Mouse (Mus musculus): ENCODE measurements at regions not wholly inside any gene's neighbourhood (a gene's known extent, or its start where the extent isn't known, plus 50 kb on each side); places are given as distances from the start of the nearest gene placed in this dataset.

- no peak for ATAC-seq (ENCODE audit: low FRiP score, low read depth)
- Histone ChIP-seq H3K9ac (no peak overlapping the region), H3K27ac (no peak overlapping the region), H3K27me3 (no peaks in the 10 kb centered on the region), H3K4me2 (replicated peaks) (no peak overlapping the region), H3K4me1 (peaks cover 7% of the 10 kb centered on the region), H3K36me3 (no peaks in the 10 kb centered on the region), H3K9me3 (no peaks in the 10 kb centered on the region), H3K4me3 (no peak overlapping the region)
- 74% methylated on average over 2 of the region's 2 CpGs for WGBS
These were observed 335.3 kb downstream of the Prr30 start for GRCm38 (mm10) chr14:100864792-100865191.

DNA sequence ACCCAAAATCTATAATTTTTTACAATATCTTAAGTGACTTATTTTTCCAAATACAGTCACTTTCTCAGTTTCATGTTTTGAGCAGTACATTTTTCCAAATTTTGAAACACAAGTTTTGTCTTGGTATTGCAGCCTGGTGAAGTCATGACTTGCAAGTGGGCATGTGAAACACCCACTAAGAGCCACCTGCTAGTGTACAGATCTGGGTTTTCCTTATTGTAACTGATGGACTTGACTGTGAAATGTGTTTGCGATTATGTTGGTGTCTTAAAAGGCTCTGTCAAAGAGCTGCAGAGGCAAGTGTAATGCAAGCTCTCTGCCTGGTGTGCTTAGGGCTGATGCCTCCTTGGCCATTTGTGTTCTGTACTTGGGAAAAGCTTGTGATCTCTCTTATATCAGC is 336.0 kb downstream of the Prr30 start:
- Histone ChIP-seq H3K27me3 (no peaks in the 10 kb centered on the region), H3K27ac (no peak overlapping the region), H3K9me3 (no peaks in the 10 kb centered on the region), H3K4me2 (replicated peaks) (no peak overlapping the region), H3K4me3 (no peak overlapping the region), H3K9ac (no peak overlapping the region), H3K4me1 (peaks cover 7% of the 10 kb centered on the region), H3K36me3 (no peaks in the 10 kb centered on the region)
- 71% methylated on average over 1 of the region's 1 CpGs for WGBS
- ATAC-seq (ENCODE audit: low FRiP score, low read depth) = no peak

GRCm38 (mm10) chr14:100842828-100843227 is 357.3 kb downstream of the Prr30 start:
- Histone ChIP-seq H3K9me3 (no peaks in the 10 kb centered on the region), H3K27ac (no peak overlapping the region), H3K4me1 (no peaks in the 10 kb centered on the region), H3K27me3 (no peaks in the 10 kb centered on the region), H3K4me3 (no peak overlapping the region), H3K4me2 (replicated peaks) (no peak overlapping the region), H3K9ac (no peak overlapping the region), H3K36me3 (no peaks in the 10 kb centered on the region)
- 76% methylated on average over 3 of the region's 3 CpGs for WGBS
- ATAC-seq (ENCODE audit: low FRiP score, low read depth) = no peak
